Mouse (Mus musculus): ENCODE data around the gene Dhx16. TPM values are rescaled to one million over a fixed set of nuclear protein-coding genes. Genes with fewer than 3 reads are reported as not detected.
A peak's percentile ranks its signal among the peaks of the same experiment; 100 is the strongest.

Dhx16 gene
- total RNA-seq, 2 experiments from 2014 or later = 29.5 to 32.4 TPM

- intact Hi-C loops (cut with DNase I) = loop anchor here (2.0 to 5.0 kb wide), 2 partner anchors 37 to 137 kb away; no protein-coding TSS in a partner anchor
- peak; percentile 79 to 83 for DNase-seq (ENCODE audit: low spot score in 2 of 2)
Measured at GRCm38 (mm10) chr17:35873774-35874519, 5.7 kb upstream of the Dhx16 start.

- DNase-seq (ENCODE audit: low spot score in 2 of 2) = peak; percentile 39 to 82
- intact Hi-C loops (cut with DNase I) = loop anchor here (5.0 kb wide), 1 partner anchor 137 kb away; no protein-coding TSS in a partner anchor
Measured at GRCm38 (mm10) chr17:35874721-35875120, 4.9 kb upstream of the Dhx16 start.

GRCm38 (mm10) chr17:35882924-35883323 lies 3.3 kb downstream of the Dhx16 start:
- intact Hi-C loops (cut with DNase I) = no loop called here
- DNase-seq (ENCODE audit: low spot score in 2 of 2) = no peak

GRCm38 (mm10) chr17:35883777-35884176 lies 4.2 kb downstream of the Dhx16 start:
- intact Hi-C loops (cut with DNase I) = no loop called here
- no peak for DNase-seq (ENCODE audit: low spot score in 2 of 2)

- DNase-seq (ENCODE audit: low spot score in 2 of 2) = no peak
- intact Hi-C loops (cut with DNase I) = no loop called here
Measured at GRCm38 (mm10) chr17:35887725-35888124, 8.1 kb downstream of the Dhx16 start.

- intact Hi-C loops (cut with DNase I) = no loop called here
Measured at GRCm38 (mm10) chr17:35896781-35897643, 17.4 kb downstream of the Dhx16 start, which contains the start of gene 2310061I04Rik. Gene 2310061I04Rik, minus strand, starts transcription at chr17:35897431.

GRCm38 (mm10) chr17:35897644-35898573 lies 18.3 kb downstream of the Dhx16 start:
- intact Hi-C loops (cut with DNase I) = no loop called here
- no peak for DNase-seq (ENCODE audit: low spot score in 2 of 2)

More at GRCm38 (mm10) chr17:35896781-35897643, 17.4 kb downstream of the Dhx16 start, which contains the start of gene 2310061I04Rik:
- DNase-seq (ENCODE audit: low spot score in 2 of 2) = peak; percentile 92 to 96

- DNase-seq (ENCODE audit: low spot score in 2 of 2) = no peak
- intact Hi-C loops (cut with DNase I) = no loop called here
Measured at GRCm38 (mm10) chr17:35900636-35901035, 21.0 kb downstream of the Dhx16 start.

GRCm38 (mm10) chr17:35903343-35903991 lies 23.8 kb downstream of the Dhx16 start:
- no peak for DNase-seq (ENCODE audit: low spot score in 2 of 2)
- intact Hi-C loops (cut with DNase I) = no loop called here

GRCm38 (mm10) chr17:35903992-35904355 lies 24.4 kb downstream of the Dhx16 start:
- no peak for DNase-seq (ENCODE audit: low spot score in 2 of 2)
- intact Hi-C loops (cut with DNase I) = no loop called here

GRCm38 (mm10) chr17:35905587-35905986 lies 26.0 kb downstream of the Dhx16 start:
- no peak for DNase-seq (ENCODE audit: low spot score in 2 of 2)
- intact Hi-C loops (cut with DNase I) = no loop called here

GRCm38 (mm10) chr17:35907609-35908008 lies 28.0 kb downstream of the Dhx16 start:
- DNase-seq (ENCODE audit: low spot score in 2 of 2) = no peak
- intact Hi-C loops (cut with DNase I) = no loop called here

GRCm38 (mm10) chr17:35909186-35909918 lies 29.7 kb downstream of the Dhx16 start:
- intact Hi-C loops (cut with DNase I) = no loop called here
- DNase-seq (ENCODE audit: low spot score in 2 of 2) = no peak

GRCm38 (mm10) chr17:35909919-35910369 lies 30.3 kb downstream of the Dhx16 start, which contains the start of gene Atat1:
Gene Atat1, minus strand, starts transcription at chr17:35910075.
- DNase-seq (ENCODE audit: low spot score in 2 of 2) = peak; percentile 93 to 95
- intact Hi-C loops (cut with DNase I) = no loop called here

GRCm38 (mm10) chr17:35914975-35915374 lies 35.4 kb downstream of the Dhx16 start:
- intact Hi-C loops (cut with DNase I) = loop anchor here (5.0 kb wide), 1 partner anchor 78 kb away; the partner anchor contains the start of gene Tubb5
- no peak for DNase-seq (ENCODE audit: low spot score in 2 of 2)

GRCm38 (mm10) chr17:35915538-35916296 lies 36.1 kb downstream of the Dhx16 start:
- intact Hi-C loops (cut with DNase I) = loop anchor here (5.0 kb wide), 1 partner anchor 78 kb away; the partner anchor contains the start of gene Tubb5
- DNase-seq (ENCODE audit: low spot score in 2 of 2) = no peak
